Mouse (Mus musculus): ENCODE results near the gene Adora2a. TPM values are rescaled to one million over a fixed set of nuclear protein-coding genes. Genes with fewer than 3 reads are reported as not detected.

The Adora2a gene
- polyA plus RNA-seq, 1 experiment from 2014 or later = 3.1 TPM

GRCm38 (mm10) chr10:75298608-75299007 lies 18.1 kb upstream of the Adora2a start:
- H3K9me3 ChIP-seq = no peaks in the 10 kb centered on the region
- no peaks in the 10 kb centered on the region for H3K27me3 ChIP-seq
- peaks cover 8% of the 10 kb centered on the region for H3K4me1 ChIP-seq (replicated peaks)
- H3K27ac ChIP-seq = no peak overlapping the region
- H3K4me2 ChIP-seq = no peak overlapping the region
- ATAC-seq (ENCODE audit: low FRiP score) = no peak
- no peak overlapping the region for H3K9ac ChIP-seq
- no peak overlapping the region for H3K4me3 ChIP-seq
- 87% methylated on average over 5 of the region's 5 CpGs for WGBS
- H3K36me3 ChIP-seq = peaks cover 40% of the 10 kb centered on the region

- ATAC-seq (ENCODE audit: low FRiP score) = no peak
- Histone ChIP-seq H3K27ac (no peak overlapping the region), H3K4me3 (no peak overlapping the region), H3K9ac (no peak overlapping the region), H3K9me3 (no peaks in the 10 kb centered on the region), H3K27me3 (no peaks in the 10 kb centered on the region), H3K4me1 (replicated peaks) (peaks cover 21% of the 10 kb centered on the region), H3K4me2 (no peak overlapping the region), H3K36me3 (peaks cover 46% of the 10 kb centered on the region)
- 81% methylated on average over 5 of the region's 5 CpGs for WGBS
Measured at GRCm38 (mm10) chr10:75299785-75300418, 16.8 kb upstream of the Adora2a start.

- H3K4me1 ChIP-seq (replicated peaks) = peaks cover 20% of the 10 kb centered on the region
- ATAC-seq (ENCODE audit: low FRiP score) = no peak
- H3K4me3 ChIP-seq = no peak overlapping the region
- 95% methylated on average over 12 of the region's 12 CpGs for WGBS
- no peaks in the 10 kb centered on the region for H3K9me3 ChIP-seq
- H3K27me3 ChIP-seq = no peaks in the 10 kb centered on the region
- H3K27ac ChIP-seq = no peak overlapping the region
- no peak overlapping the region for H3K4me2 ChIP-seq
- H3K36me3 ChIP-seq = peaks cover 48% of the 10 kb centered on the region
- H3K9ac ChIP-seq = no peak overlapping the region
Measured at GRCm38 (mm10) chr10:75301195-75301806, 15.4 kb upstream of the Adora2a start.

GRCm38 (mm10) chr10:75301937-75302336 lies 14.7 kb upstream of the Adora2a start:
- Histone ChIP-seq H3K27me3 (no peaks in the 10 kb centered on the region), H3K9ac (no peak overlapping the region), H3K36me3 (peaks cover 51% of the 10 kb centered on the region), H3K4me1 (replicated peaks) (peaks cover 20% of the 10 kb centered on the region), H3K4me3 (no peak overlapping the region), H3K27ac (no peak overlapping the region), H3K4me2 (no peak overlapping the region), H3K9me3 (no peaks in the 10 kb centered on the region)
- 95% methylated on average over 4 of the region's 4 CpGs for WGBS
- ATAC-seq (ENCODE audit: low FRiP score) = no peak

GRCm38 (mm10) chr10:75302536-75302935 lies 14.1 kb upstream of the Adora2a start:
- peaks cover 53% of the 10 kb centered on the region for H3K36me3 ChIP-seq
- WGBS = 90% methylated on average over 4 of the region's 4 CpGs
- ATAC-seq (ENCODE audit: low FRiP score) = no peak

GRCm38 (mm10) chr10:75303324-75304048 lies 13.2 kb upstream of the Adora2a start:
- H3K9ac ChIP-seq = no peak overlapping the region
- H3K4me2 ChIP-seq = no peak overlapping the region
- H3K36me3 ChIP-seq = peaks cover 62% of the 10 kb centered on the region
- no peak overlapping the region for H3K4me3 ChIP-seq
- H3K27ac ChIP-seq = peak overlapping the region; percentile 72
- no peaks in the 10 kb centered on the region for H3K27me3 ChIP-seq
- peaks cover 20% of the 10 kb centered on the region for H3K4me1 ChIP-seq (replicated peaks)
- H3K9me3 ChIP-seq = no peaks in the 10 kb centered on the region
- WGBS = 83% methylated on average over 8 of the region's 8 CpGs
- no peak for ATAC-seq (ENCODE audit: low FRiP score)

More at GRCm38 (mm10) chr10:75302536-75302935, 14.1 kb upstream of the Adora2a start:
- H3K27me3 ChIP-seq = no peaks in the 10 kb centered on the region
- H3K9me3 ChIP-seq = no peaks in the 10 kb centered on the region
- H3K27ac ChIP-seq = peak overlapping the region; percentile 40; the same call in 1 of the 2 replicates
- H3K4me1 ChIP-seq (replicated peaks) = peaks cover 20% of the 10 kb centered on the region
- H3K9ac ChIP-seq = no peak overlapping the region
- H3K4me3 ChIP-seq = no peak overlapping the region
- H3K4me2 ChIP-seq = no peak overlapping the region

GRCm38 (mm10) chr10:75304049-75304405 lies 12.7 kb upstream of the Adora2a start:
- no peaks in the 10 kb centered on the region for H3K27me3 ChIP-seq
- no peak overlapping the region for H3K4me2 ChIP-seq
- peak overlapping the region; percentile 72 for H3K27ac ChIP-seq
- H3K9me3 ChIP-seq = no peaks in the 10 kb centered on the region
- no peak overlapping the region for H3K4me3 ChIP-seq
- H3K36me3 ChIP-seq = peaks cover 64% of the 10 kb centered on the region
- 90% methylated on average over 5 of the region's 5 CpGs for WGBS
- no peak for ATAC-seq (ENCODE audit: low FRiP score)
- peaks cover 20% of the 10 kb centered on the region for H3K4me1 ChIP-seq (replicated peaks)
- H3K9ac ChIP-seq = 0 out of 2 replicates have a peak overlapping the region, but pooled peaks have one; percentile 5

GRCm38 (mm10) chr10:75304413-75304812 lies 12.3 kb upstream of the Adora2a start:
- WGBS = 54% methylated on average over 6 of the region's 6 CpGs
- H3K27me3 ChIP-seq = no peaks in the 10 kb centered on the region
- H3K9me3 ChIP-seq = no peaks in the 10 kb centered on the region
- ATAC-seq (ENCODE audit: low FRiP score) = no peak; the same call in 1 of the 2 replicates
- H3K36me3 ChIP-seq = peaks cover 68% of the 10 kb centered on the region
- peak overlapping the region; percentile 72 for H3K27ac ChIP-seq
- H3K9ac ChIP-seq = 0 out of 2 replicates have a peak overlapping the region, but pooled peaks have one; percentile 5
- H3K4me1 ChIP-seq (replicated peaks) = peaks cover 20% of the 10 kb centered on the region
- H3K4me2 ChIP-seq = no peak overlapping the region
- no peak overlapping the region for H3K4me3 ChIP-seq

- no peak for ATAC-seq (ENCODE audit: low FRiP score)
- H3K4me1 ChIP-seq (replicated peaks) = peaks cover 20% of the 10 kb centered on the region
- H3K27me3 ChIP-seq = no peaks in the 10 kb centered on the region
- peaks cover 77% of the 10 kb centered on the region for H3K36me3 ChIP-seq
- no peak overlapping the region for H3K9ac ChIP-seq
- H3K4me3 ChIP-seq = no peak overlapping the region
- 96% methylated on average over 7 of the region's 7 CpGs for WGBS
- H3K27ac ChIP-seq = no peak overlapping the region
- H3K9me3 ChIP-seq = no peaks in the 10 kb centered on the region
- H3K4me2 ChIP-seq = no peak overlapping the region
Measured at GRCm38 (mm10) chr10:75307130-75307529, 9.5 kb upstream of the Adora2a start.

GRCm38 (mm10) chr10:75312361-75312760 lies 4.3 kb upstream of the Adora2a start:
- no peak for ATAC-seq (ENCODE audit: low FRiP score)
- no peak overlapping the region for H3K4me2 ChIP-seq
- H3K4me3 ChIP-seq = no peak overlapping the region
- WGBS = 83% methylated on average over 7 of the region's 7 CpGs
- no peaks in the 10 kb centered on the region for H3K9me3 ChIP-seq
- no peak overlapping the region for H3K27ac ChIP-seq
- H3K9ac ChIP-seq = no peak overlapping the region
- peaks cover 19% of the 10 kb centered on the region for H3K27me3 ChIP-seq
- peaks cover 56% of the 10 kb centered on the region for H3K36me3 ChIP-seq
- peaks cover 12% of the 10 kb centered on the region for H3K4me1 ChIP-seq (replicated peaks)

- H3K4me2 ChIP-seq = no peak overlapping the region
- WGBS = 80% methylated on average over 6 of the region's 6 CpGs
- H3K27ac ChIP-seq = no peak overlapping the region
- H3K4me1 ChIP-seq (replicated peaks) = peaks cover 16% of the 10 kb centered on the region
- H3K9ac ChIP-seq = no peak overlapping the region
- H3K36me3 ChIP-seq = peaks cover 39% of the 10 kb centered on the region
- H3K9me3 ChIP-seq = no peaks in the 10 kb centered on the region
- ATAC-seq (ENCODE audit: low FRiP score) = no peak
- H3K27me3 ChIP-seq = peaks cover 39% of the 10 kb centered on the region
- H3K4me3 ChIP-seq = no peak overlapping the region
Measured at GRCm38 (mm10) chr10:75314190-75314980, 2.3 kb upstream of the Adora2a start.

- Histone ChIP-seq H3K9me3 (no peaks in the 10 kb centered on the region), H3K9ac (no peak overlapping the region), H3K4me2 (no peak overlapping the region), H3K36me3 (peaks cover 25% of the 10 kb centered on the region), H3K27ac (no peak overlapping the region), H3K4me3 (no peak overlapping the region), H3K27me3 (peaks cover 51% of the 10 kb centered on the region), H3K4me1 (replicated peaks) (peaks cover 16% of the 10 kb centered on the region)
- ATAC-seq (ENCODE audit: low FRiP score) = no peak
- WGBS = 82% methylated on average over 8 of the region's 8 CpGs
Measured at GRCm38 (mm10) chr10:75315756-75316155, 921 bp upstream of the Adora2a start.
